Mouse (Mus musculus) kidney, adult 2 months (tissue): ENCODE results near the gene Anp32e. TPM values are rescaled to one million over a fixed set of nuclear protein-coding genes. Genes with fewer than 3 reads are reported as not detected.
"Not testable (repeated sequence)": the region's sequence is repeated elsewhere in the genome, so short reads cannot be mapped to it uniquely, and the experiment has no call there.

Source experiments
- DNase-seq: peaks from one replicate; pipeline ENCODE4 v3.0.0; 2021
- H3K27ac ChIP-seq: fragments of 200-500 bp; 2 replicates; pipeline ENCODE4 v1.5.1; 2012; ENCODE audit warnings: low read depth, low read length, control low read depth, inconsistent platforms; ENCODE audit not compliant: insufficient read depth
- H3K27me3 ChIP-seq: fragments of 200-500 bp; replicated peaks from 2 replicates; pipeline ENCODE4 v1.6.1; 2012; ENCODE audit warnings: mild to moderate bottlenecking, moderate library complexity, low read length, inconsistent platforms; ENCODE audit not compliant: control insufficient read depth, insufficient read depth
- H3K36me3 ChIP-seq: fragments of 200-500 bp; 2 replicates; pipeline ENCODE4 v1.6.1; 2012; ENCODE audit warnings: mild to moderate bottlenecking, moderate library complexity, low read length, inconsistent platforms; ENCODE audit not compliant: control insufficient read depth, insufficient read depth
- H3K4me1 ChIP-seq: fragments of 200-500 bp; 2 replicates; pipeline ENCODE4 v1.6.1; 2011; ENCODE audit warnings: low read length; ENCODE audit not compliant: control insufficient read depth, insufficient read depth
- H3K4me3 ChIP-seq: fragments of 200-500 bp; 2 replicates; pipeline ENCODE4 v1.5.1; 2011; ENCODE audit warnings: mild to moderate bottlenecking, low read depth, low read length, control low read depth; ENCODE audit not compliant: insufficient read depth
- CTCF ChIP-seq: fragments of 200-500 bp; conservative IDR thresholded peaks from 2 replicates; pipeline ENCODE4 v1.5.1; 2011; ENCODE audit warnings: low read depth, mild to moderate bottlenecking, control low read depth, low read length, moderate library complexity, mixed read lengths; ENCODE audit not compliant: insufficient read depth, insufficient read length
- POLR2A ChIP-seq: fragments of 200-500 bp; IDR thresholded peaks from one replicate; pipeline ENCODE4 v1.6.1; 2011; ENCODE audit warnings: low read depth, low read length, control low read depth
- WGBS: fragments of 180-500 bp; shearing (Covaris S2); methylation state at CpG from one replicate; pipeline ENCODE4 v1.1.7; 2018; 5-methylcytosine and 5-hydroxymethylcytosine counted together
- polyA plus RNA-seq: library from polyadenylated mRNA; depleted of rRNA; stranded (reverse); fragments of >200 nt; gene quantifications from 2 replicates; pipeline ENCODE4 v1.2.3, GENCODE M21; 2012

Gene Anp32e
- polyA plus RNA-seq, 1 experiment, result 18.5 TPM

GRCm38 (mm10) chr3:95905146-95905939 is 23.7 kb upstream of the Anp32e start:
- TF ChIP-seq POLR2A, result no peak
- TF ChIP-seq CTCF, result no peak
- no peaks in the 10 kb centered on the region for H3K27me3 ChIP-seq
- 4% methylated on average over 18 of the region's 18 CpGs for WGBS
- DNase-seq, result peak; percentile 51
- H3K4me1 ChIP-seq, result peaks cover 15% of the 10 kb centered on the region
- H3K4me3 ChIP-seq, result peak overlapping the region; percentile 11; the same call in 1 of the 2 replicates
- H3K36me3 ChIP-seq, result no peaks in the 10 kb centered on the region
- no peak overlapping the region for H3K27ac ChIP-seq

- no peak overlapping the region for H3K27ac ChIP-seq
- no peaks in the 10 kb centered on the region for H3K36me3 ChIP-seq
- no peak overlapping the region for H3K4me3 ChIP-seq
- TF ChIP-seq CTCF (peak; percentile 69), POLR2A (no peak)
- peaks cover 15% of the 10 kb centered on the region for H3K4me1 ChIP-seq
- WGBS, result 2% methylated on average over 12 of the region's 12 CpGs
- no peaks in the 10 kb centered on the region for H3K27me3 ChIP-seq
- peak; percentile 71 for DNase-seq
These were observed 23.0 kb upstream of the Anp32e start for GRCm38 (mm10) chr3:95905940-95906492.

- TF ChIP-seq CTCF, result peak; percentile 91
- no peak for TF ChIP-seq POLR2A
- Histone ChIP-seq H3K27ac (no peak overlapping the region), H3K36me3 (no peaks in the 10 kb centered on the region), H3K4me1 (peaks cover 15% of the 10 kb centered on the region), H3K27me3 (no peaks in the 10 kb centered on the region), H3K4me3 (no peak overlapping the region)
- WGBS, result under 1% methylated on average over 12 of the region's 12 CpGs
- DNase-seq, result peak; percentile 52
These were observed 22.2 kb upstream of the Anp32e start for GRCm38 (mm10) chr3:95906860-95907259.

GRCm38 (mm10) chr3:95907613-95908012 is 21.4 kb upstream of the Anp32e start:
- Histone ChIP-seq H3K27me3 (no peaks in the 10 kb centered on the region), H3K4me3 (no peak overlapping the region), H3K4me1 (peaks cover 15% of the 10 kb centered on the region), H3K27ac (no peak overlapping the region), H3K36me3 (no peaks in the 10 kb centered on the region)
- WGBS, result 35% methylated on average over 4 of the region's 4 CpGs
- peak; percentile 36 for DNase-seq
- TF ChIP-seq POLR2A (no peak), CTCF (no peak)

GRCm38 (mm10) chr3:95914706-95915105 is 14.3 kb upstream of the Anp32e start:
- 93% methylated on average over 4 of the region's 4 CpGs for WGBS
- no peaks in the 10 kb centered on the region for H3K4me1 ChIP-seq
- no peak for DNase-seq
- no peaks in the 10 kb centered on the region for H3K27me3 ChIP-seq
- H3K36me3 ChIP-seq, result no peaks in the 10 kb centered on the region
- TF ChIP-seq POLR2A (no peak), CTCF (no peak)
- no peak overlapping the region for H3K4me3 ChIP-seq
- no peak overlapping the region for H3K27ac ChIP-seq

GRCm38 (mm10) chr3:95916760-95917159 is 12.3 kb upstream of the Anp32e start:
- H3K36me3 ChIP-seq, result no peaks in the 10 kb centered on the region
- H3K4me3 ChIP-seq, result no peak overlapping the region
- H3K27ac ChIP-seq, result no peak overlapping the region
- 74% methylated on average over 7 of the region's 7 CpGs for WGBS
- no peak for TF ChIP-seq POLR2A
- H3K27me3 ChIP-seq, result no peaks in the 10 kb centered on the region
- no peaks in the 10 kb centered on the region for H3K4me1 ChIP-seq
- DNase-seq, result no peak

GRCm38 (mm10) chr3:95920532-95920931 is 8.5 kb upstream of the Anp32e start:
- 70% methylated on average over 2 of the region's 2 CpGs for WGBS
- H3K36me3 ChIP-seq, DNase-seq, H3K27me3 ChIP-seq, H3K4me1 ChIP-seq, H3K4me3 ChIP-seq, H3K27ac ChIP-seq: not testable (repeated sequence)

- not testable (repeated sequence) for H3K36me3 ChIP-seq, H3K4me1 ChIP-seq, H3K4me3 ChIP-seq, DNase-seq, H3K27ac ChIP-seq, H3K27me3 ChIP-seq
- WGBS, result 91% methylated on average over 7 of the region's 7 CpGs
These were observed 5.6 kb upstream of the Anp32e start for GRCm38 (mm10) chr3:95923429-95923828.
